Mouse (Mus musculus): ENCODE data around the gene 4933412E24Rik. TPM values are rescaled to one million over a fixed set of nuclear protein-coding genes. Genes with fewer than 3 reads are reported as not detected.

4933412E24Rik gene
- polyA plus RNA-seq (2014; fragmentation: Illumina TruSeq; extraction: RNeasy Lipid Tissue Mini Kit (QIAGEN cat#74804); ENCODE audit: low read depth, low replicate concordance) = not detected

DNA sequence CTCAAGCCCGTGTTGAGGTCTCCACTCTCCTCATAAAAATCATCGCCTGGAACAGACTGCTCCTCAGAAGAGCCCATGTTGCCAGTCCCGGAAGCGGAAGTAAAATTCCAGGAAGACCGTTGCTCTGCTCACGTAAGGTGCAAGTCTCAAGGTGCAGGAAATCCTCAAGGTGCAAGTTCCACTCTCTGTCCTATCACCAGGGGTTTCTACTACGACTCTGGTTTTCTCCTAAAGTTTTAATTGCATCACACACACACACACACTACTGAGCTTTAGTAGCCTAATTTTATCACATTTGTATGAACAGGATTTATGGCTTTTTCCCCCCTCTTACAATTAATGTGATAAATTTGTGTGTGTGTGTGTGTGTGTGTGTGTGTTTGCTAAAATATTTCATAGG lies at the start of gene 4933412E24Rik:
Gene 4933412E24Rik, minus strand, starts transcription at position 101 of the 400 bp plus-strand sequence.

Data from heart, adult 10 weeks (tissue).